Mouse (Mus musculus) B cell, adult (primary cell): ENCODE results near the gene Higd1b. TPM values are rescaled to one million over a fixed set of nuclear protein-coding genes. Genes with fewer than 3 reads are reported as not detected.

Experiments
- total RNA-seq: library from RNA; stranded (reverse); gene quantifications from 4 replicates; pipeline ENCODE4 v1.2.4, GENCODE M21; 2023; ENCODE audit not compliant: inconsistent age

Higd1b gene
- not detected in 4 replicates for total RNA-seq

DNA sequence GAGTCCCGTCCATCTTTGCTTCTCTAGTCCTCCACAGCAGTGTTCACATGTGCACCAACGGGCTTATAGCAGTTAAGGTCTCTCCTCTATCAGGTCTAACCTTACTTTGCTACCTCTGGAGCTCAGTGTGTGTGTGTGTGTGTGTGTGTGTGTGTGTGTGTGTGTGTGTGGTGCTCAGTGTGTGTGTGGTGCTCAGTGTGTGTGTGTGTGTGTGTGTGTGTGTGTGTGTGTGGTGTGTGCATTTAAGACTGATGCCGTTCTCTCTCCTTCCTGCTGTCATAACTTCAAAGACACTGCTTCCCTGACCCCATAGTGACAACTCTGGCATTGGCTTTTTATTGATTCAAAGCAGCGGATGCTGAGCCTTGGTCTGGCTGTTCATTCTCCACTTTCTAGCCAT is at the start of gene Higd1b:
Gene Higd1b (plus strand): TSS at position 301 of the 400 bp plus-strand sequence.

DNA sequence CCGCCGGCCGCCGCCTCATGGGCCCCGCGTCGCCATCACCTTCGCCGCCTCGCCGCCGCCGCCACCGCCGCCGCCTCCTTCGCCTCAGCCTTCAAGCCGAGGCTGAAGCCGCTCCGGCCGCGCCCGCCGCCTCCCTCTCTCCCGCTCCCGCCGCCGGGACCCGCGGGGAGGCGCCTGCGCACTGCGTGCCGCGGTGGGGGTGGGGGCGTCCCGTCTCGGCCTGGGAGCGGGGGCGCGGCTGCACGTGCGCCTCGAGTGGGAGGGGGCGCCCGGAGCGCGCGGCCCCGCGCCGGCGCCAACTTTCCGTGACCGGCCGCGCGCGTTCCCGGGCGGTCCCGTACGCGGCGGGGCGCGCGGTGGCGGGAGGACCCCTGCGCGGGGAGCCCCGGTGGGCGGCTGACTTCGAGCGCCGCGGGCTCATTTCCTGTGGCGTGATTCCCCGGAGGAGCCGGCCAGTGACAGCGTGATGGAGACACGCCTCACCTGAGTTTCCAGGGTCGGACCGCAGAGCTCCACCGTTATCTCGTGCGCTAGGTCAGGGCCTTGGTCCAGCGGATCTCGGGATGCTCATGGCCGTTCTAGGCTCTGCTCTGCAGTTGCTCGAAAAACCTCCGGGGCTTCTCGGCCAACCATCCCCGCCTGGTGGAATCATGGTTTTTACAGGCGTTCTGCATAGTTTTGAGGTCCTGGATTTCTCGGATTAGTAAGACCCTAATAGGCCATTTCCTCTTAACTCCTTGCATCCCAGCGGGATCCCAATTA is 16.4 kb upstream of the Higd1b start, which contains the start of gene Gjc1:
Gene Gjc1 (minus strand): TSS at position 680 of the 762 bp plus-strand sequence.

DNA sequence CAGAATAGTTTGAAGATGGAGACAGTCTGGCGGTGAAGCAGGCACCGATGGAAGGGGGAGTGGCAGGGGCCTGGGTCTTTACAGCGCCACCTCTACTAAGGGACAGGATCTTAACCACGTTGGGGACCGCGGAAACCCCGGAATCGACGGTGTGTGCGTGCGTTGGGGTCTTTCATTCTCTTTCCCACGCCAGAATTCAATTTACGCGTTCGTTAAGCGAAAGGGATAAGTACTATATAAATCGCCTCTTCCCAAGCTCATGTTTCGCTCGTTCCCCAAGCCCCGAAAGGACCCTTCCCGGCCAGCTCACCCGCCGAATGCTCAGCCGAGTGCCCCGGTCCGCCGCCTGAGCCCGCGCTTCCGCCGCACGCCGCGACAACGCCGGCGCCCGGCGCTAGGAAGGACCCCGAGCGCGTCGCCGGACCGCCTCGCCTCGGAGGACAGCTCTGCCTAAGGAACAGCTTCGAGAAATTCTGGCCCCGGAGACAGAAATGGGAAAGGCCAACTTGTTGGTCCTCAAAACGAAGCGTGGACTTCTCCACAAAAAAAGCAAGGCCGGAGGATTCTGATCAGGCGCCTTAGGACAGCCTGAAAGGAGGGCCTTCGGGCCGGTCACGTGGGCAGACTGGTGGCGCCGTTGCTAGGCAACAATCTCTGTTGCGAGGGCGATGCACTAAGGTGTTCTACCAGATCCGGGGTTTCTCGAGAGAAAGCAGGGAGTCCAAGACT is 45.1 kb downstream of the Higd1b start, which contains the start of the genes Eftud2 and Ccdc103:
Gene Eftud2 (minus strand): TSS at position 401 of the 729 bp plus-strand sequence.
Gene Ccdc103 (plus strand): TSS at position 620 of the 729 bp plus-strand sequence.

DNA sequence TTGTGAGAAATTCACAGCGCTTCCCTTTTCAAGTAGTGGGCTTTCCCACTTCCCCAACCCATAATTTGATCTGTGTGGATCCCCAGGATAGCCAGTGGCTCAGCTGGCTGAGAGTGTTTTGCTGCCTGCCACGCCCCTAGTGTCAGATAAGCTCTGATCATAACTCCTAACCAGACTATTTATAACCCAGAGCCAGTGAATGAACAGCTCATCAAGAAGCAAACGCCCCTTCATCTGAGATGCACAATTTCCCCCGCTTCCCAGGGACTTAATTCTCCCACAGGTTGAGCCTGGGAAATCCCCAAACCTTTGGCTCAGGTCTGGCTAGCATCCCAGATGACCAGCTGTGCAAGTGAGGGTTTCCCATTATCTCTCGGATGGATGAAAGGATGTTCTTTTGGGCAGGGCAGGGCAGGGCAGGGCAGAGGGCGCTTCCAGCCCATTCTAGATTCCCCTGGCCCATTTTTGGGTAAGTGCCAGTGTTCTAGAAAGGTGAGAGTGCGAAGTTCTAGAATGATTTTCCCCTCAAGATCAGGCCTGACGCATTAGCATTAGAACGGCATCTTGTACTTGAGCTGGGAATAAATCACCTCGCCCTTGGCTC is 49.1 kb downstream of the Higd1b start, which contains the start of gene Fam187a:
Gene Fam187a (plus strand): TSS at position 554 of the 604 bp plus-strand sequence.

Other genes with a start within 250 kb of the Higd1b start
- gene Fzd2, start 231.5 kb upstream of the Higd1b start, total RNA-seq, result not detected in 4 replicates
- not detected in 4 replicates for gene Meioc, start 172.1 kb upstream of the Higd1b start, total RNA-seq
- 25.4 to 29.9 TPM (median 25.8 TPM) in 4 replicates for gene Ccdc43, start 138.1 kb upstream of the Higd1b start, total RNA-seq
- gene Adam11, start 74.4 kb upstream of the Higd1b start, total RNA-seq, result 0.18 TPM in 1 of 4 replicates, not detected in the others
- not detected in 4 replicates for gene Gjc1, start 16.1 kb upstream of the Higd1b start, total RNA-seq
- gene Eftud2, start 45.1 kb downstream of the Higd1b start, total RNA-seq, result 130 to 159 TPM (median 135 TPM) in 4 replicates
- 0.26 TPM in 1 of 4 replicates, not detected in the others for gene Ccdc103, start 45.4 kb downstream of the Higd1b start, total RNA-seq
- gene Fam187a, start 49.3 kb downstream of the Higd1b start, total RNA-seq, result not detected in 4 replicates
- not detected in 4 replicates for gene Gfap, start 65.1 kb downstream of the Higd1b start, total RNA-seq
- gene Kif18b, start 89.3 kb downstream of the Higd1b start, total RNA-seq, result 1.1 to 1.9 TPM (median 1.2 TPM) in 4 replicates
- not detected in 4 replicates for gene C1ql1, start 110.8 kb downstream of the Higd1b start, total RNA-seq
- 58.0 to 62.2 TPM (median 59.9 TPM) in 4 replicates for gene Nmt1, start 192.3 kb downstream of the Higd1b start, total RNA-seq
- gene Dcakd, start 192.5 kb downstream of the Higd1b start, total RNA-seq, result 15.0 to 17.7 TPM (median 15.8 TPM) in 4 replicates